ENCODE assay signal across 12 mouse cellular contexts in the genomic region with DNA sequence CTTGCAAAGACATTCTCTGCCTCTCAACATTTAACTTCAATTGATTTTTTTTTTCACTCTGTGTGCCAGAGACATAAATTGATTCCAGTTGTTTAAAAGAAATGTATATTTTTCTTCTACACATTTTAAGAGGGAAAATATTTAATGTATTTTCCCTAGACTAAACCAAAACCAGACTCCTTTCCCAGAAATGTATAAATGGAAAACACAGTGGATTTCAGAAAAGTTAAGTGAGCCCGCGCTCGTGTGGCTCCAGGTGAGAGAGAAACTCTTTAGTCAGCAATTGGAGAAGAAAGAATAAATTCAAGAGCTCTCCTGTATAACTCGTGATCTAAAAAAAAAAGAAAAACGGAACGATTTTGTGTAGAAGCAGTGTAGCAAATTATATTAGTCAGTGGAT.
DNase-seq lines count a peak whose midpoint lies in the region; ATAC-seq lines count a peak whose summit lies in the region.
"Had no signal": no experiment of that assay in that cellular context is flagged by ENCODE, and none has a peak within 500 bp of the region (broad histone marks: within the 10 kb centered on the region; RNA-seq: fewer than 3 reads in every experiment).

No protein-coding gene starts in this region.

- peaks cover 6% of the 10 kb centered on the region; the same call in 1 of the 2 replicates for H3K36me3 ChIP-seq in heart, embryonic 10.5 days
- H3K36me3 ChIP-seq in kidney, embryonic 16.5 days (ENCODE audit: insufficient read depth, low read length) = 0 out of 2 replicates have a peak, but pooled peaks cover 4% of the 10 kb centered on the region
- peaks cover 22% of the 10 kb centered on the region for H3K36me3 ChIP-seq in embryonic facial prominence, embryonic 10.5 days (replicated peaks)
- H3K36me3 ChIP-seq in intestine, embryonic 16.5 days (ENCODE audit: control insufficient read depth, insufficient read depth, low read length) = no peaks in the 10 kb centered on the region
- H3K36me3 ChIP-seq: hindbrain, embryonic 12.5 days had no signal

- H3K27me3 ChIP-seq in heart, embryonic 10.5 days (ENCODE audit: insufficient read depth, poor library complexity, severe bottlenecking) = no peaks in the 10 kb centered on the region
- no peaks in the 10 kb centered on the region for H3K27me3 ChIP-seq in kidney, embryonic 16.5 days (ENCODE audit: insufficient read depth, low read length)
- H3K27me3 ChIP-seq in embryonic facial prominence, embryonic 10.5 days (replicated peaks; ENCODE audit: low read depth, poor library complexity, severe bottlenecking) = no peaks in the 10 kb centered on the region
- no peaks in the 10 kb centered on the region for H3K27me3 ChIP-seq in intestine, embryonic 16.5 days (replicated peaks; ENCODE audit: control insufficient read depth, insufficient read depth, low read length)
- H3K27me3 ChIP-seq: Patski had no signal

- no peak overlapping the region for H3K4me3 ChIP-seq in heart, embryonic 10.5 days
- H3K4me3 ChIP-seq in kidney, embryonic 16.5 days (ENCODE audit: low read length) = no peak overlapping the region
- H3K4me3 ChIP-seq in embryonic facial prominence, embryonic 10.5 days = no peak overlapping the region
- no peak overlapping the region for H3K4me3 ChIP-seq in intestine, embryonic 16.5 days (ENCODE audit: low read length)
- H3K4me3 ChIP-seq: hindbrain, embryonic 12.5 days had no signal

- intact Hi-C loops in heart, postnatal 25 days (cut with DNase I) = loop anchor here (5.0 kb wide), 1 partner anchor 77 kb away; a partner anchor contains a TSS

- WGBS in heart, embryonic 10.5 days = 80% methylated on average over 6 of the region's 6 CpGs
- 66% methylated on average over 6 of the region's 6 CpGs for WGBS in kidney, embryonic 16.5 days
- WGBS in embryonic facial prominence, embryonic 10.5 days = 79% methylated on average over 6 of the region's 6 CpGs
- 49% methylated on average over 6 of the region's 6 CpGs for WGBS in intestine, embryonic 16.5 days

- no peak for DNase-seq in heart, embryonic 10.5 days (ENCODE audit: low spot score)
- no peak for DNase-seq in heart, postnatal 25 days (ENCODE audit: low spot score)
- DNase-seq in kidney, postnatal 10 days = no peak
- DNase-seq in embryonic facial prominence, embryonic 10.5 days (ENCODE audit: low spot score) = no peak
- no peak for DNase-seq in embryo, embryonic 9.5 days (ENCODE audit: extremely low spot score)
- DNase-seq: kidney, adult 11 months; thymus, adult 2 months had no signal

- no peak for ATAC-seq in kidney, embryonic 16.5 days (ENCODE audit: low FRiP score, low TSS enrichment)
- no peak for ATAC-seq in intestine, embryonic 16.5 days
- ATAC-seq in activated CD4-positive, CD25-positive, alpha-beta regulatory T cell, adult 4 months = no peak

- no peak overlapping the region for H3K9ac ChIP-seq in kidney, embryonic 16.5 days (replicated peaks; ENCODE audit: low read length)
- H3K9ac ChIP-seq in intestine, embryonic 16.5 days (ENCODE audit: low read depth, low read length) = no peak overlapping the region
- H3K9ac ChIP-seq: hindbrain, embryonic 12.5 days had no signal

- peak overlapping the region; percentile 86; the same call in 1 of the 2 replicates for H3K27ac ChIP-seq in heart, embryonic 10.5 days
- peak overlapping the region; percentile 74; the same call in 1 of the 2 replicates for H3K27ac ChIP-seq in kidney, embryonic 16.5 days (ENCODE audit: low read length)
- H3K27ac ChIP-seq in embryonic facial prominence, embryonic 10.5 days (replicated peaks) = peak overlapping the region; percentile 79
- H3K27ac ChIP-seq in intestine, embryonic 16.5 days (ENCODE audit: low read length) = peak overlapping the region; percentile 61

- peaks cover 53% of the 10 kb centered on the region for H3K4me1 ChIP-seq in heart, embryonic 10.5 days
- H3K4me1 ChIP-seq in kidney, embryonic 16.5 days (ENCODE audit: insufficient read depth, low read length) = peaks cover 43% of the 10 kb centered on the region
- peaks cover 47% of the 10 kb centered on the region for H3K4me1 ChIP-seq in embryonic facial prominence, embryonic 10.5 days
- peaks cover 38% of the 10 kb centered on the region for H3K4me1 ChIP-seq in intestine, embryonic 16.5 days (ENCODE audit: control insufficient read depth, insufficient read depth, low read length)

- no peaks in the 10 kb centered on the region for H3K9me3 ChIP-seq in heart, embryonic 10.5 days
- peaks cover 3% of the 10 kb centered on the region; the same call in 1 of the 2 replicates for H3K9me3 ChIP-seq in kidney, embryonic 16.5 days (ENCODE audit: low read length)
- peaks cover 6% of the 10 kb centered on the region; the same call in 1 of the 2 replicates for H3K9me3 ChIP-seq in embryonic facial prominence, embryonic 10.5 days
- H3K9me3 ChIP-seq in intestine, embryonic 16.5 days (ENCODE audit: control insufficient read depth, low read length) = no peaks in the 10 kb centered on the region
- H3K9me3 ChIP-seq: hindbrain, embryonic 12.5 days had no signal

- no peak overlapping the region for H3K4me2 ChIP-seq in kidney, embryonic 16.5 days (replicated peaks; ENCODE audit: low read depth, low read length)
- H3K4me2 ChIP-seq in intestine, embryonic 16.5 days (ENCODE audit: low read depth, low read length) = no peak overlapping the region
